ENCODE assay signal across 31 mouse cellular contexts in the genomic region with DNA sequence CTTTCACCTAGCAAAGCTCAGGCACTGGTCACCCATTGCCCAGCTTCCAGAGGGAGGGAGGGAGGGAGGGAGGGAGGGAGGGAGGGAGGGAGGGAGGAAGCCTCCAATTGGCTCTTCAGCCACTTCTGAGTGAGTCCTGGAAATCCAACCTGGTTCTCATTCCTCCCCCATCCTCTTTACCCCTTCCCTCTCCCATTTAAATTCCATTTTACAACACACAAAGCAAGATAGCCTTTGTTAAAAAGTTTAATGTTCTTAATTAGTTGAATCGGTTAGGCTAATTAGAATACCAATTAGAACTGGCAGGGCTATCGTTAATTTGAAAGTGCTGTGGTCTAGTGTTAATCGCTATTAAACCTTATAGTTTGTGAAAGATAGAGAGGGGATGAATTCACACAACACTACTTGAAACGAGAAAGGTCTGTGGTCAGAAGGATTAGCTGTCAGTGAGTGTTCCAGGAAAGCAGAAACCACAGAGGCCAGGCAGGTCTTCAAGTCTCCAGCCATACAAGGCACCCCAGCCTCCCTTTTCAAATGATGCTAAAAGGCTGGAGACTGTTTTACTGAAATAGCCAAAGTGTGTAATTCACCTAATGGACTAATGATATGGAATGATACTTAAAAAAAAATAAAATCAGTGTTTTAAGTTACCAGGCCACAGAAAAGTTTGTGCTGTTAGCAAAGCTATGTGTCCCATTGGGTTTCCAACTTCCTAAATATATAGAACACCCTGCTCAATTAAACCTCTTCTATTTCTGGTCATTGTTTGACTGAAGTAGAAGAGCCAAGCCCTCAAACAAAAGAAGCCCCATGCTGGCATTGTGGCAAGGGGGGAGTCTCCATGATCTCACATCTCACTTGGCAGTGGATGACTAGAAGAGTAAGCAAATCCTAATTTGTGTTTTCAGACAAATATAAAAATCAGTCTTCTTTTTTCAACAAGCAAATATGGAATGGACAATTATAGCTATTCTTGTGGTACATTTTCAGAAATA. TPM values are rescaled to one million over a fixed set of nuclear protein-coding genes. Genes with fewer than 3 reads are reported as not detected.
DNase-seq lines count a peak whose midpoint lies in the region; ATAC-seq lines count a peak whose summit lies in the region.
"Had no signal": no experiment of that assay in that cellular context is flagged by ENCODE, and none has a peak within 500 bp of the region (broad histone marks: within the 10 kb centered on the region; RNA-seq: fewer than 3 reads in every experiment).

No protein-coding gene starts in this region.

- DNase-seq in heart, adult 11 months: peak; percentile 30
- no peak for DNase-seq in heart, adult 9 months (ENCODE audit: low spot score in 2 of 2)
- DNase-seq in Muller cell, postnatal 12 days (ENCODE audit: inconsistent ontology term): peak; percentile 71
- no peak for DNase-seq in cerebellum, postnatal 25 days
- DNase-seq in gastrocnemius, adult 8-10 months (ENCODE audit: low spot score in 2 of 2): no peak
- DNase-seq: adrenal gland, postnatal 25 days; cerebellum, adult 18-20 months; cerebellum, postnatal 10 days; gastrocnemius, postnatal 25 days; heart, adult 2 months; heart, postnatal 10 days; kidney, adult 11 months; kidney, postnatal 14 days; layer of hippocampus, adult 9-11 months; lung, embryonic 14.5 days; lung, postnatal 14 days; thymus, adult 2 months; thymus, postnatal 36 days had no signal

- no peaks in the 10 kb centered on the region; the same call in 1 of the 2 replicates for H3K4me1 ChIP-seq in forebrain, embryonic 12.5 days
- H3K4me1 ChIP-seq: heart, embryonic 13.5 days; hindbrain, embryonic 10.5 days; limb, embryonic 12.5 days; liver, embryonic 15.5 days had no signal

- no peaks in the 10 kb centered on the region for H3K9me3 ChIP-seq in forebrain, embryonic 12.5 days
- H3K9me3 ChIP-seq: heart, embryonic 13.5 days; hindbrain, embryonic 10.5 days; hindbrain, embryonic 15.5 days; limb, embryonic 12.5 days; liver, embryonic 15.5 days had no signal

- no peak overlapping the region for H3K9ac ChIP-seq in forebrain, embryonic 12.5 days
- H3K9ac ChIP-seq: heart, embryonic 13.5 days; hindbrain, embryonic 15.5 days; limb, embryonic 12.5 days; liver, embryonic 15.5 days; lung, embryonic 14.5 days had no signal

- peak overlapping the region; percentile 51 for H3K27ac ChIP-seq in forebrain, embryonic 12.5 days
- H3K27ac ChIP-seq: heart, adult 2 months; heart, embryonic 13.5 days; hindbrain, embryonic 10.5 days; hindbrain, embryonic 15.5 days; limb, embryonic 12.5 days; liver, embryonic 15.5 days had no signal

- 12% methylated on average over 4 of the region's 4 CpGs for WGBS in forebrain, embryonic 12.5 days

- ATAC-seq in forebrain, embryonic 12.5 days (ENCODE audit: low FRiP score): peak; percentile 85; the same call in 1 of the 2 replicates
- peak; percentile 49 to 58; a peak in 1 of 4 replicates for ATAC-seq in hematopoietic stem cell, adult 5-6 weeks (replicated peaks in 1 of 2; ENCODE audit: insufficient read depth in 1 of 2, low FRiP score in 2 of 2, low TSS enrichment in 1 of 2, low read depth in 1 of 2, poor library complexity in 2 of 2, severe bottlenecking in 2 of 2)
- ATAC-seq: CD4-positive, CD25-positive, alpha-beta regulatory T cell, adult 4 months; inflammation-experienced regulatory T-cells, adult 6 months had no signal

- no peaks in the 10 kb centered on the region for H3K27me3 ChIP-seq in forebrain, embryonic 12.5 days
- H3K27me3 ChIP-seq: heart, embryonic 13.5 days; hindbrain, embryonic 15.5 days; limb, embryonic 12.5 days; liver, embryonic 15.5 days had no signal

- no peak overlapping the region for H3K4me3 ChIP-seq in forebrain, embryonic 12.5 days (replicated peaks)
- H3K4me3 ChIP-seq: heart, adult 2 months; heart, embryonic 13.5 days; hindbrain, embryonic 10.5 days; hindbrain, embryonic 15.5 days; limb, embryonic 12.5 days; liver, embryonic 15.5 days had no signal

- H3K36me3 ChIP-seq in forebrain, embryonic 12.5 days (replicated peaks): no peaks in the 10 kb centered on the region
- H3K36me3 ChIP-seq: heart, embryonic 13.5 days; hindbrain, embryonic 10.5 days; hindbrain, embryonic 15.5 days; limb, embryonic 12.5 days; liver, embryonic 15.5 days had no signal

- H3K4me2 ChIP-seq in forebrain, embryonic 12.5 days: no peak overlapping the region
- H3K4me2 ChIP-seq: heart, embryonic 13.5 days; hindbrain, embryonic 15.5 days; limb, embryonic 12.5 days; liver, embryonic 15.5 days; lung, embryonic 14.5 days; midbrain, embryonic 11.5 days had no signal

RNA-seq across cellular contexts. Expression of a gene that starts 19.6 kb away (rescaled TPM):
- 60.8 and 65.8 TPM in 2 replicates for polyA plus RNA-seq in forebrain, embryonic 12.5 days (2016; fragmentation: Nextera tagmentation; extraction: Ambion mirVana)
- not detected in 2 replicates for total RNA-seq in hematopoietic stem cell, adult 5-6 weeks (2017)
- not detected for total RNA-seq in gastrocnemius, adult 8-10 months (2022)
- total RNA-seq: adrenal gland, adult 18-20 months; adrenal gland, postnatal 25 days; gastrocnemius, postnatal 25 days; heart, adult 2 months; heart, postnatal 10 days; liver, adult 2 months had no signal
- polyA plus RNA-seq: CD4-positive, CD25-positive, alpha-beta regulatory T cell, adult 4 months; heart, adult 2 months; inflammation-experienced regulatory T-cells, adult 6 months; kidney, embryonic 14.5 days; limb, embryonic 12.5 days; liver, adult 2 months; lung, embryonic 14.5 days; thymus, adult 2 months had no signal

Comparison
In these comparisons a context has a peak if more than half of its experiments do, and no peak if none do; other contexts are left out.
1. DNase-seq: peak in heart, adult 11 months (single experiment) and Muller cell, postnatal 12 days (single experiment); none in heart, adult 9 months (0 of 2), cerebellum, postnatal 25 days (0 of 2) and gastrocnemius, adult 8-10 months (0 of 2).